Mouse (Mus musculus) bone marrow, adult 2 months (tissue): ENCODE measurements around the gene Rmnd1.

ENCODE experiments used
- CTCF ChIP-seq: fragments of 200-500 bp; IDR thresholded peaks from 2 replicates; pipeline ENCODE4 v1.5.1; 2011; ENCODE audit warnings: low read length, control low read depth; ENCODE audit not compliant: control insufficient read depth, insufficient read depth
- POLR2A ChIP-seq: fragments of 200-500 bp; IDR thresholded peaks from 2 replicates; pipeline ENCODE4 v1.6.1; 2011; ENCODE audit warnings: low read depth, mild to moderate bottlenecking, control low read depth, low read length, borderline replicate concordance; ENCODE audit not compliant: control insufficient read depth

DNA sequence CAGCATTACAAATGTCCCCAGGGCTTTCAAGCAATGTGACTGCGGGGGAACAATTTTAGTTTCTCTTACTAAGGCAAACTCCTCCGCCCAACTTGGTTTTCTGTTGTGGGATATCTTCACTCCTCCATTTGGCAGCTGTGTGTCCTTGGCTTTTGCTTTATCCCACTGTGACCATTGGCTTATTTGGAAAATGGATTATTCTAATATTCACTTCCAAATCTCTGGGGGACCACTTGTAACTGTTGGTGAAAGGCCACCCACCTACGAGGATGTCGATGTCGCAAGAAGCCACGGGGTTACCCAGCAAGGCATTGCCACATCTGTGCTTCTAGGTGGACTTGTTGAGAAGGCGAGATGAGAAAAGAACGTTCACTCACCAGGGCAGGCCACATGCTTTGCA, 49.5 kb upstream of the Rmnd1 start:
- TF ChIP-seq CTCF (no peak), POLR2A (no peak)
